Mouse (Mus musculus) v-Abl transformed pro-B cells (cell line): ENCODE measurements around the gene Thada.
"Not testable (repeated sequence)": the region's sequence is repeated elsewhere in the genome, so short reads cannot be mapped to it uniquely, and the experiment has no call there.

Experiments used
- in situ Hi-C, 2 experiments: fragments of 400-800 bp; cut with MboI; formaldehyde crosslinking; loops; one replicate each; pipeline ENCODE4 v1.15.1; 2025; ENCODE audit not compliant: unreplicated experiment in 2 of 2

Gene Thada

DNA sequence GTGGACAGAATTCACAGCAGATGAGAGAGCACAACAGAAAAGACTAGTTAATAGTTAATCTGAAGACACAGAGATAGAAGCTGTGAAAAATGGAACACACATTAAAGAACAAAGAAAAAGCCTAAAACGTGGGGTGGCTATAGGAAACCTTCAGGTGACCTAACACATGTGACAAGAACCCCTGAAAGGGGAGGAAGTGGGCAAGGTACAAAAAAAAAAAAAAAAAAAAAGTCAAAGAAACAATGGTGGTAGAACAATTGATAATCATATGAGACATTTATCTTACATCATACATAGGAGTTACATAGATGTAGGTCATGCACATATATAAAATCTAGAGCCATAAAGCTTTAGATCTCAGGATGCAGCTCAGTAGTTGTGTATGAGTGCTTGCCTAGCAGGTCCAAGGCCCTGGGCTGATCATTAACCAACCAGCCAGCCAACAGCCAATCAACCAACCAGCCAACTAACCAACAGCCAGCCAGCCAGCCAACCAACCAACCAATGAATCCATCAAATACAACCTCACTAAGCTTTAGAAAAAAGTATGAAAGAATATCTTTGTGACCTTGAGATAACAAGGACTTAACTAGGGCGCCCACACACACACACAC, 226.2 kb downstream of the Thada start:
- in situ Hi-C loops: no loop called here

DNA sequence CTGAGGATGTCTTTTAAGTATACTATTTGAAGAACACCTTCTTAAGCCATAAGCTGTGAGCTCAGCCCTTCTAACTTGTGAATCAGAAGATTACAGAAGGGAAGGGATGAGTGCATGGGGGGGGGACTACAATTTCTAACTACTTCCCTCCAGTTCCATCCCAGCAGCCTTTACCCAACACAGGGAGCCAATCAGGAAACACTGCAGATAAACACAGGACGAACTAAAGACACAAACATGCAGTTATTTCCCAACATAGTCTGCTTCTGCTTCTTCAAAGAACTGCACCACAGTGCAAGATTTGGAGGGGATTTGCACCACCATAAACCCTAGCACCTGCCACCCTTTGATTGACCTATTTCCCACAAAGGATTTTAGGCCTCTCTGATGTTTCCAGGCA, 227.8 kb downstream of the Thada start:
- in situ Hi-C loops: no loop called here

DNA sequence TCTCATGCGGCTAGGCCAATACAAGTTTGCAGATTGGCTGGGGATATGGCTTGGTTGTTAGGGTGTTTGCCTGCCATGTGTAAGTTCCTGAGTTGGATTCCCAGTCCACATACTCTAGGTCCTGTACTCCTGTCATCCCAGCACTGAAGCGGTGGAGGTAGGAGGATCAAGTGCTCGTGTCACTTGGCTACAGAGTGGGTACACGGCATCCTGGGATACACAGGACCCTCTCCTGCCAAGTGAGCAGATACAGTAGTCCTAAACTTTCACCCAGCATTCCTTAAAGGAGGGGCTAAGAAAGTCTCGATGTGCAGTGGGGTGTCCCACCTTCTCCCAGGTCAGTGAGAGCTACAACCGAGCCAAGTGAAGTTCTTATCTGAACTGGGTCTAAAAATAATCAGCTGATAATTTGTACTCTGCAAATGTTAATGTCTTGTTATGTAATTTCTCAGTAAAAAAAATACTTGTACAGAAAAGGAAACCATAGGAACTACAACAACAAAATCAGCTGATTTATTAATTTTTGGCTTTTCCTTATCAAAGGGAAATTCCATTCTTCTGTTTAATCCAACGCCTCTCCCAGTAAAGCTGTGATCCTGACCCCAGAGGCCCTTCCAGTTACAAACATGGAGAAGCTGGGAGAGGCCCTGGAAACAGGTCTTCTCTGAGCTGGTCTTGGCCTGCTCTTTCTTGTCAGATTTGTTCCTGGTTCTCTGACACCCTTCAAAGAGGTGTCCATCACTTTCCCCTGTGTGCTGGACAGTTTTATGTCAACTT, 229.0 kb downstream of the Thada start:
- in situ Hi-C loops: no loop called here

DNA sequence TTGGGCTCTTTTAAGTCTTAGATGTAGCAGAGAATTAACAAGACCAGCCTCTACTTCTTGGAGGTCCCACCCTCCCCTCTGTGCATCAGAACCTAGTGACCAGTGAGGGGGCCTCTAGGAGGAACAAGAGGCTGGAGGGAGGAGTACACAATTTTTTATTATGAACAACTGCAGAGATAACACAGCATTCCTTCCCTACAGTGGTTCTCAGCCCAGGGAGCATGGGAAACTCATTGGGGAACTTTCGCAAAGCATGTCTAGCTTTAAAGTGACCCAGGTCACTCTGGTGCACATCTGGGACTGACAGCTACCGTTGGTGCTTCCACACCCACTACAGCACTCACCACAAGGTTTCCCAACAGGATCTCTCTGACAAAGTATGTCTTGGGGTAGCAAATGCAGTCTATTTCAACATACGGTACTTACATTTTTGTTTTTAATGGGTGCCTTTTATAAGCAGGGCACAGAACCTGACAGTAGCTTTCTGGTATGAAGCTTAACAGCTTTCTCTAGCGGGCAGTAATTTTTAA, 230.5 kb downstream of the Thada start:
- in situ Hi-C loops: no loop called here

DNA sequence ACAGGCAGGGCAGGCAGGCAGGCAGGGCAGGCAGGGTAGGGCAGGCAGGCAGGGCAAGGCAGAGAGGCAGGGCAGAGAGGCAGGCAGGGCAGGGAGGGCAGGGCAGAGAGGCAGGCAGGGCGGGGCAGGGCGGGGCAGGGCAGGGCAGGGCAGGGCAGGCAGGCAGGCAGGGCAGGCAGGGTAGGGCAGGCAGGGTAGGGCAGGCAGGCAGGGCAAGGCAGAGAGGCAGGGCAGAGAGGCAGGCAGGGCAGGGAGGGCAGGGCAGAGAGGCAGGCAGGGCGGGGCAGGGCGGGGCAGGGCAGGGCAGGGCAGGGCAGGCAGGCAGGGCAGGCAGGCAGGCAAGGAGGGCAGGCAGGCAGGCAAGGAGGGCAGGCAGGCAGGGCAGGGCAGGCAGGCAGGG, 231.2 kb downstream of the Thada start:
- in situ Hi-C loops: not testable (repeated sequence)

DNA sequence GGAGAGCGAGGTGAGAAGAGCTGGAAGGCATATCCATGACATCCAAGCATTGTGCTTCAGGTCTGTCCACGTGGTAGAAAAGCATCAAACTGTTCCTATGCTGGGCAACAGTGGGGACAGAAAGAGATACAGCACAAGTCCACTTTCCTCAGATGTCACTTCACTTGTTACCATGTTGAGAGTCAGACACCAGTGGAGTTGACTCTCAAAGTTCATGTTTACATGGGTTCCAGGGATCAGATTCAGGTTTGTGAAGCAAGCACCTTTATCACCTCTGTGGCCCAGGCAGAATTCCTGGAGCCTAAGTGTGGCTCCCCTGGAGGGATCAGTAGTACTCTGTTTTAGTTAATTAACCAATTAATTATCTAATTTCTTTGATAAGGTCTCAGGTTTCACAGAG, 232.2 kb downstream of the Thada start:
- in situ Hi-C loops: no loop called here

DNA sequence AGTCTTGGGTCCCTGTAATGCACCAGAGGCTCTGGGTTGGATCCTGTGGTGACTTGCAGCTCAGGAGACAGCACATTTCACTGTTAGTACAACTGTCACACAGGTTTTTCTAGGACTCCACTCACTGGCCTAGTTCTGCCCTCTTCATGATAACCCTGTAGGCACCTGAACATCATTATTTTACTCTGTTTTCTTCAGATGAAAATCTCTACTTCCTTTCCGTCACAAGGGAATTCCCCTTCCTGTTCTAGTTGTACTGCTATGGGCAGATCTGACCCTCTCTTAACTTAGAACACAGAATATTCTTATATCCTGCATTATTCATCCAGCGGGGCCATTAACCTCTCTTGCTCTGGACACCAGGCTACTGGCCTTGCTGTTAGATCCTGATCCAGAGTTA, 234.6 kb downstream of the Thada start:
- in situ Hi-C loops: no loop called here

DNA sequence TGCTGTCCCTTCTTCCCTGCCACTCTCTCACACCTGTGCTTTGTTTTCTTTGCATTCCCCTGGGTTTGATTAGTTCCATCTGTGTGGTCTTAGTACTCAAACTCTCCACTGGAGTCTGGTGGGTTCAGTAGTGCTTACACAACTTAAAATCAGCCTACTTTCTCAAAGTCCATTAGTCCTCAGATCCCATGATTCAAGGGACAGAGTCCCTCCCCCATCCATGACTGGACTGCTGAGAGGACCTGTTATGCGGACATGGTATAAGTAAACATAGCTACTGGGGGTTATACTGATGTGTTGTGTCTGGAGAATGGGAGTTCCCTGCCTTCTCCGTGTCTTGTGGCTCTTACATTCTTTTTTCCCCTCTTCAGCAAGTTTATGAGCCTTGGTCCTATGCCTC, 237.8 kb downstream of the Thada start:
- in situ Hi-C loops: no loop called here

DNA sequence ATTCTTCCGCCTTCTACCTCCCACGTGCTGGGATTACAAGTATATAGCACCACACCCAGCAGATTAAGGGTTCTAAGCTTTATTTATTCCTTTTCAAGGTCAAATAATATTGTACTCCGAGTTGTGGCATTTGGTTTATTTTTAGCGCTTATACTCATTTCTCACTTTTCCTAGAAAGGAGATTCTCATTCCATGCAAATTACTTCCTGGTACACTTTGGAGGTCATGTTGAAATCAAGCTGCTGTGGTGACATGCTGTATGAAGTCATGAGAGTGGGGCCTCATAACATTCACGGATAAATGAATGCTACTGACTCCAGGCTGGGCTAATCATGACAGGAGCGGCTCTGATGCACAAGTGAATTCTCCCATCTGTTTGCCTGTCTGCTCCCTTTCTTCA, 239.3 kb downstream of the Thada start:
- in situ Hi-C loops: no loop called here

DNA sequence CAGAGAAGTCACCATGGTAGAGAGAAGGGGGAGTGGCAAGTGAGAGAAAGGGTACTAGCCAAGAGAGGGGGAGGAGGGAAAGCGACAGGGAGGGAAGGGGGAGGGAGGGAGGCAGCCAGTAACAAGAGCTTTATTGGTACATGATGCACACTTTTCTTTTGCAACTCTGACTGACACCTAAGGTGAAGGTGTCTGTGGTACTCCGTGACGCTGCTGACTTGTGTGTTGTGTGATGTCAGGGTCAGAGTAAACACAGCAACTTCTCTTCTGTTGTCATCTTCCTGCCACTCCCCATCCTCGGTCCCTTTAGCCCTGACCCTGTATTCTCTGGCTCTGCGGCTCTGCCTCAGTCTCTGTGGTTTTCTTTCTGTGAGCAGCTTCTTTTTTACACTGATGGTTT, 239.8 kb downstream of the Thada start:
- in situ Hi-C loops: no loop called here

DNA sequence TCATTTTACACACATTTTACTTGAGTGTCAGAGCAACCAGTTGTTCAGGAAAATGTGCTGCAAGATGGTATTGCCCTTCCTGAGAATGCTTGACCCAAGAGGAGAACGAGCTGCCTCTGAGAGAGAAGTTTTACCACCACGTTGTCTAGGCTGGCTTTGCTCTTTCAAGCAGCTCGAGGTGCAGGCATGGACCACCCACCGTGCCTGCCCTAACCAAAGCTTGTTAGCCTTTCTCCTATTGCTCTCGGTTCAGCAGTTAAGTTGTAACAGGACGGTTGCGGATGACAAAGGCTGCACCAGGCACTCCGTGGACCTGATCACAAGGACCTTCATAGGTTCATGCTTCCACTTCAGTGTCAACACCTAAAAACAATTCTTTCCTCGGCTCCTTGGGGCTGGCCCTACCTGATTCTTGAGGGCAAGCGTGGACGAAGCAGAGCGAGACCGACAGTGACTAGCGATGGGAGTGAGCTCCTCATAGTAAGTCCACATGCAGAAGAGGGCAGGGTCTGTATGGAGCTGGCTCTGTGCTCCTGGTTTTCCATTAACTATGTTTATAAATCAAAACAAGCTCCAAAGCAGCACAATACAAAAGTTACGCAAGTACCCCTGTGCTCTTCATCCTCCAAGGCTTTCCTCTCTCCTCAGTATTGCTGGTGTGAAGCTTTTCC, 241.7 kb downstream of the Thada start:
- in situ Hi-C loops: no loop called here

DNA sequence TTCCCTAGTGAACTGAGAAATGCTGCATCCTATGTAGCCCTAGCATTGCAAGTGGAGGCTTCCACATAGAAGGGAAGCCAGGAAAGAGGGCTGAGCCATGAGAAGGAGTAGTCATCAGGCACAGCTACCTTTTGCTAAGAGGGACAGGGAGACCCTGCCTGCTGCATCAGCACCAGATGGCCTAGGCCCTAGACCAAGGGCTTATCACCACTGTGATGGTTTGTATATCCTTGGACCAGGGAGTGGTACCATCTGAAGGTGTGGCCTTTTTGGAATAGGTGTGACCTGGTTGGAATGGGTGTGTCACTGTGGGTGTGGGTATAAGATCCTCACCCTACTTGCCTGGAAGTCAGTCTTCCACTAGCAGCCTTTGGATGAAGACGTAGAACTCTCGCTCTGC, 247.2 kb downstream of the Thada start:
- in situ Hi-C loops: loop anchor here in 1 of 2 experiments (10.0 kb wide), 1 partner anchor 156 kb away; no protein-coding TSS in a partner anchor

DNA sequence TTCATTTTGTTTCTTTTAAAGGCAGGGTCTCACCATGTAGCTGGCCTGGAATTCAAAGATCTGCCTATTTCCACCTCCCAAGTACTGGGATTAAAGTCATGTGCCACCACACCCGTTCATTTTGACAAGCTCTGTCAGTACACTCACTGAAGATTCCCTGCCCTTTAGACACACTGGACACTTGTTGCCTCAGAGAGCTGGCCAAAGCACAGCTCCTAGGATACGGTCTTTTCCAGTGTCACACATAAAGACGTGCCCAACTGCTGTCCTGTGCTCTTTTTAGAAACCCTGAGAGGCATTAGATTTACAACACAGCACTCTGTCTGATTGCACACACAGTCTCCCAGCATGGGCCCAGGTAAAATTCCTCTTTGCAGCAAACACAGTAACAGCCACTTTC, 248.3 kb downstream of the Thada start:
- in situ Hi-C loops: loop anchor here in 1 of 2 experiments (10.0 kb wide), 1 partner anchor 157 kb away; no protein-coding TSS in a partner anchor

DNA sequence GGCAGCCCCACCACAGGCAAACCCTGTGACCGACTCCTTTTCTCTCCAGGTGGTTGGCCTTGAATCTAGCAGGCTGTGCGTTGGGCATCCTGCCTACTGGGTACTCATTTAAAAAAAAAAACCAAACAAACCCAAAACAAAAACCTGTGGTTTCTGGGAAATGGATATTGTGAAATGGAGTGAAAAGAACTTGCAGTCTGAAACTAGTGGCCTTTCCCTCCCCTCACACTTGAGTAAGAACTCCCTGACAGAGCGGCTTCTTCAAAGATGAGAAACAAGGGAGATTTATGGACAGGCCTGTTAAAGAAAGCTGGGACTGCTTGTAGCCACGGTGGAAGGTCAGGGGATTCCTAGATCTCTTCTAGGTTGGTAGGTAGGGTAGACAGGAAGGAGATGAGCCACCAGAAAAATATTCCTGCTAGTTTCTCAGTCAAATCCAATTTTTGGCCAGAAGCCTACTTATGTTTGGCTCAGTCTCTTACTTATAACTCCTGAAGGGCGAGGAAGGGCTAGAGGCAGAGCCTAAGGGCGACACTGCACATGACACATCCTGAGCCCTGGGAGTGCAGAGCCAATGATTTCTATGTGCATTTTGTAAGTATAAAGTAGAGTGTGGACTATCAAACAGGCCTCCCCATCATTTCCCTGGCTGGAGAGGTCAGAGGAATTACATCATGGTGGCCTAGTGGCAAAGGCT, 250.6 kb downstream of the Thada start:
- in situ Hi-C loops: loop anchor here in 1 of 2 experiments (10.0 kb wide), 1 partner anchor 159 kb away; no protein-coding TSS in a partner anchor

DNA sequence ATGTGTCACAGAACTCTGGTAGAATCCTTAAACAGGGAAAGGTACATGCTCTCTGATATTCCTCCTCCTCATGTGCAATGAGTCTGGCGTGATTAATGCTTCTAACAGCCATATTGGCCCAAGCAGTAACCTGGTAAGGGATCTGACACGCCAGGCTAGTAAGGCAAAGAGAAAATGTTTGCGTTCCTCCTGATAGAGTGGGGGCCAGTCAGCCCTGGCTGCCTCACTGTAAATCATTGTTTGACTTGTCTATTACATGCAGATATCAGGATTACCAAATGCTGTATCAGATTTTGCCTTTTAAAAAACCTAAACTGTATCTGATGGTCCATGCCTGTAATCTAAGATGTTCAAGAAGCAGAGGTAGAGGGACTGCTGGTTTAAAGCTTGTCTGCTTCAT, 252.5 kb downstream of the Thada start:
- in situ Hi-C loops: loop anchor here in 1 of 2 experiments (10.0 kb wide), 1 partner anchor 161 kb away; no protein-coding TSS in a partner anchor

DNA sequence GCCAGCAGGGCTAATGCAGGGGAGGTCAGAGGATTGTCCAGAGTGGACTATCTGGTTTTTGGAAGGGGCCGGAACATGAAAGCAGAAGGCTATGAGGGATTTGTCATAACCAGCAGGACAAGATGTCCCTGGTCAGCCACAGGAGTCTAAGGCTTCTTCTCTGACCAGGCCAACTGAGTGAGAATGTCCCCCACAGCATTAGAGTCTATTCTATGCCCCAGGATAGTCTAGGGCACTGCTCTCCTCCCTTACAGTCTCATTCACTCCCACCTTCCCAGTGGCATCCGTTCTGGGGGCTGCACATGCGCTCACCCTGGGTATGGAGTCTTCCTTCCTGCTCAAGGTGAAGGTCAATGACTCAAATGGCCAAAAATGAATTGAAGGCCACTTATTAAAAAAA, 258.4 kb downstream of the Thada start:
- in situ Hi-C loops: no loop called here

DNA sequence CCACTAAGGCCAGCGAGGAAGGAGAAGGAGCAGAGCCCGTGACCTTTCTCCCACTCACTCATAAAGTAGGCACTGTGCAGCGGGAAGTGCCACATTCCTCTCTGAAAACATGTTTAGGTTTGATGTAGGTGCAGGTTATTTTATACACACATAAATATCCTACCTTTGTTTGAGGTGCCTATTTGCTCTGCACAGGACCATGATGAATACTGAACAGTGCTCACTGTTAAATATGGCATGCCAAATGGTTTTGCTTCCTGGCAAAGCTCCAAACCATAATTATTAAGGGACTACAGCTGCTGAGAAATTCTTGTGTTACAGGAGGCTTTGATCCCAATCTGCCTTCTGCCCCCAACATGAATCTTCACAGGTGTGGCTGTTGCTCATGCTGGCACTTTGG, 259.8 kb downstream of the Thada start:
- in situ Hi-C loops: no loop called here

DNA sequence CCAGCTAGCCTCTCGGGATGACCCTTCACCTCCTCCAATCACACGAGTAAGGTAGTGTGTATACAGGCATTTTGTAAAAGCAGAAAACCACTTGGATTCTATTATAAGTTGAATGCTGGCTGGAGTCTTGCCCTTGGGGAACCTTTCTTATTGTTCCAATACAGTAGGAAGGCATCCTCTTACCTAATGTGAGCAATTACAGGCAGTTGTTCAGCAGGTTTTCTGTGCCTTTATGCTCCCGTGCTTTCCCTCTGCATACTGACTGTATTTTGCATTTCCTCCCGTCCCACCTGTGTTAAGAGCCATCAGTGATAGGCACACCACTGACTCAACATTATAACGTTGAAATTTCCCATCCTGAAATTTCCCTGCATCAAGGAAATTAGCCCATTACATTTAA, 261.0 kb downstream of the Thada start:
- in situ Hi-C loops: no loop called here

DNA sequence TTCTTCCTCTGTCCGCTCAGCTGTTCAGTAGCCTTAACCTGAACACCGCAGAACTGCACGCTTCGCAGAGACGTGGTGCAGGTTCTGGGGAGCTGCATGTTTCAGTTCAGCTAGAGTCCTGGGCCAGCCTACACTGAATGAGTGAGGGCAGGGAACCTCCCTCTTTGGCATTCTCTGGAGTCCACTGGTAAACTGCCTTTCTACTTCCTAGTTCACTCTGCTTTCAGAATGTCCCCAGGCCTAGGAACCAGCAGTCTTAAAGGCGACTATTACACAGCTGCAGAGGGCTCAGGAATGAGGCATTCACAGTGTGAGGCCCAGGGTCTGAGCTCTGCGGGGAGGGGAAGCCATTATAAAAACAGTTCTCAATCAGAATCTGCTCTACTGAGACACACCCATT, 262.7 kb downstream of the Thada start:
- in situ Hi-C loops: no loop called here

DNA sequence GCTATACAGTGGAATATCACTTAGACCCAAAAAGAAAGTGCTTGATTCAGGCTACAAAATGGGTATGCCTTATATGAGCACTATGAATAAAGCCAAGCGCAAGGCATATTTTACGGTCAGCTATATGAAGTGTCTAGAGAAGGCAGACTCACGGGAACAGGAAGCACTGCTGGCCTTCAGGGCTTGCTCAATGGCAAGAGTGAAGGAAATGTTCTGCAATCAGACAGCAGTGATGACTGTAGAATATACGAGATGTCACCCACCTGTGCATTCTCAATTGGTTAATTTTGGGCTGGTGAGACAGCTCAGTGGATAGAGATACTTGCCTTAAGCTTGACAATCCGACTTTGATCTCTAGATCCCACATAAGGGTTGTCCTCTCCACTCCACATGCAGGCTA, 264.8 kb downstream of the Thada start:
- in situ Hi-C loops: no loop called here

DNA sequence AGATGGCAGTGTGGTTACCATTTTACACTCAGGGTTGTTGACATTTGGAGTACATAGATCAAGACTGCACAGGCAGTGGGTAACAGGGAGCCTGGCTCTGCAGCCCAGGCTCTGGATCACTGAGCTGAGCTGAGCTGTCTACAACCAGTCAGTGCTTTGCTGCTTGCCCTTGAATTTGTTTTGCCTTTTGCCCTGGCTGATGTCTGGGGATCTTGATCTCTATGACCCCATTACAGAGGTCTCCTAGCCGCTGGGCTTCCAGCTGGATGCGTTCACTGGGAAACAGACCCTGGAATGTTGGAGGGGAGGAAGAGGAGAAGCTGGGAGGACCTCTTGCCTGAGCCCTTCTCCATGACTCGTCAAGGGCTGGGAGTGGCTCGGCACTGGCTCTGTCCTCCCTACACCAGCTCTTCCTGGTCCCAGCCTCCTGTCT, 268.1 kb downstream of the Thada start:
- in situ Hi-C loops: loop anchor here (5.0 to 10.0 kb wide), 3 partner anchors 171 to 323 kb away; no protein-coding TSS in a partner anchor
